Mouse (Mus musculus) small intestine, adult 10 weeks (tissue): ENCODE data around the gene Vstm5. TPM values are rescaled to one million over a fixed set of nuclear protein-coding genes. Genes with fewer than 3 reads are reported as not detected.

Source experiments
- polyA plus RNA-seq: library from polyadenylated mRNA; stranded (reverse); fragments of 350-450 nt; fragmentation: Illumina TruSeq; extraction: RNeasy Lipid Tissue Mini Kit (QIAGEN cat#74804); gene quantifications from one replicate; pipeline ENCODE4 v1.2.3, GENCODE M21; 2014; ENCODE audit warnings: low replicate concordance

The Vstm5 gene
- 12.2 TPM for polyA plus RNA-seq

GRCm38 (mm10) chr9:15239042-15239925, at the start of gene Vstm5:
Gene Vstm5 (plus strand): TSS chr9:15239045.

GRCm38 (mm10) chr9:15279649-15280490, 41.0 kb downstream of the Vstm5 start, which contains the start of gene Med17:
Gene Med17 (minus strand): TSS chr9:15279931.

GRCm38 (mm10) chr9:15305503-15306397, 66.9 kb downstream of the Vstm5 start, which contains the start of gene Taf1d:
Gene Taf1d (plus strand): TSS chr9:15306214.

GRCm38 (mm10) chr9:15306398-15307119, 67.7 kb downstream of the Vstm5 start, which contains the start of gene 4931406C07Rik:
Gene 4931406C07Rik (minus strand): TSS chr9:15306448.

Other genes starting within 250 kb of the Vstm5 start
- 22.1 TPM for gene Panx1, start 193.6 kb upstream of the Vstm5 start, polyA plus RNA-seq
- gene Hephl1, start 126.9 kb upstream of the Vstm5 start, polyA plus RNA-seq, result 0.07 TPM
- 33.5 TPM for gene Med17, start 40.9 kb downstream of the Vstm5 start, polyA plus RNA-seq
- 297 TPM for gene Taf1d, start 67.2 kb downstream of the Vstm5 start, polyA plus RNA-seq
- 858 TPM for gene 4931406C07Rik, start 67.4 kb downstream of the Vstm5 start, polyA plus RNA-seq
- 34.2 TPM for gene Cep295, start 118.7 kb downstream of the Vstm5 start, polyA plus RNA-seq